Mouse (Mus musculus): ENCODE data around the gene Trim80. TPM values are rescaled to one million over a fixed set of nuclear protein-coding genes. Genes with fewer than 3 reads are reported as not detected.
A peak's percentile ranks its signal among the peaks of the same experiment; 100 is the strongest.

Gene Trim80
- polyA plus RNA-seq (2014; fragmentation: Nextera tagmentation; extraction: Ambion mirVana): not detected in 2 replicates

DNA sequence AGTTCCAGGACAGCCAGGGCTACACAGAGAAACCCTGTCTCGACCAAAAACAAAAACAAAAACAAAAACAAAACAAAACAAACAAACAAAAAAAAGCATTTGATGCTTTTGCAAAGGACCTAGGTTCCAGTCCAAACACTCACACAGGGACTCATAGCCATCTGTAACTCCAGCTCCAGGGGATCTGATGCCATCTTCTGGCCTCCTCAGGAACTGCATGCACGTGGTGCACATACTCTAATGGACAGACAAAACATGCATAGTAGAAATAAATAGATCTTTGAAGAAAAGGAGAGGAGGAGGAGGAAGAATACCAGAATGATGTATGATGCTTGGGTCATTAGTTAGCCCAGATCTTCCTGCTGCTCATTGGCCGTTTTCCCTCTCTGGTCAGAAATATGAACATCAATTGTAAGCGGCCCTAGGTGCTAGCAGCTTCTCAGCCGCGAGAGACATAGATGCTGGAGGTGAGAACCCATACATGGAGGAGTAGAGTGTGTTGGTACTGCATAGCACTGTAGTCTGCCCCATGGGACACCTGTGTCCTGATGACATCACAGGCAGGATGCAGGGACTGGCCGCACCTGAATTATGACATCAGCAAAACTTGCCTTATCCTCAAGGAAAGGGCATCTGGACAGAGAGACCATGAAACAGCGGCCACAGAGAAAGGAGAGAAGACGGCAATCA, at the start of gene Trim80:
TSS of gene Trim80 (plus strand) at position 640 of the 690 bp plus-strand sequence.
- Histone ChIP-seq H3K4me1 (replicated peaks; ENCODE audit: control insufficient read depth, insufficient read depth, low read length) (peaks cover 8% of the 10 kb centered on the region; the same call in 1 of the 2 replicates), H3K4me3 (ENCODE audit: low read depth, low read length) (no peak within 1 kb of the TSS), H3K27ac (ENCODE audit: low read depth, low read length) (no peak within 1 kb of the TSS), H3K4me2 (replicated peaks; ENCODE audit: low read depth, low read length) (no peak within 1 kb of the TSS), H3K9ac (ENCODE audit: low read depth, low read length) (no peak within 1 kb of the TSS), H3K9me3 (ENCODE audit: control insufficient read depth, low read length) (no peaks in the 10 kb centered on the region), H3K27me3 (ENCODE audit: control insufficient read depth, insufficient read depth, low read length) (no peaks in the 10 kb centered on the region), H3K36me3 (ENCODE audit: control insufficient read depth, insufficient read depth, low read length) (no peaks in the 10 kb centered on the region)
- WGBS: 92% methylated on average over 9 of the region's 9 CpGs
- no peak for ATAC-seq (ENCODE audit: low FRiP score)
- DNase-seq (ENCODE audit: low spot score): no peak

DNA sequence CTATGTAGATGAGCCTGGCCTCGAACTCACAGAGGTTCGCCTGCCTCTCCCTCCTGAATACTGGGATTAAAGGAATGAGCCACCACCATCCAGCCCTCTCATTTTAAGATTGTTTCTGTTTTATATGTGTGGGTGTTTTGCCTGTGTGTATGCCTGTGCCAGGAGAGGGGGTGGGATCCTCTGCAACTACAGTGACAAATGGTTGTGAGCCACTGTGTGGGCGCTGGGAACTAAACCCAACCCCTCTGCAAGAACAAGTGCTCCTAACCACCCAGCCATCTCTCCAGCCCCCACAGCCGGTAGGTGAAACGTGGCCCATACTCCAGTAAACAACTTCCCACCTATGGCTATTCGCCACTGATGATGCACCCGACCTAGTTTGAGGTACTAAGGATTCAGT, 49.0 kb upstream of the Trim80 start:
- 93% methylated on average over 7 of the region's 7 CpGs for WGBS
- H3K27ac ChIP-seq (ENCODE audit: low read depth, low read length): no peak overlapping the region
- H3K4me2 ChIP-seq (replicated peaks; ENCODE audit: low read depth, low read length): no peak overlapping the region
- no peak overlapping the region for H3K4me3 ChIP-seq (ENCODE audit: low read depth, low read length)
- peaks cover 3% of the 10 kb centered on the region; the same call in 1 of the 2 replicates for H3K27me3 ChIP-seq (ENCODE audit: control insufficient read depth, insufficient read depth, low read length)
- no peaks in the 10 kb centered on the region for H3K4me1 ChIP-seq (replicated peaks; ENCODE audit: control insufficient read depth, insufficient read depth, low read length)
- ATAC-seq (ENCODE audit: low FRiP score) (no peak), DNase-seq (ENCODE audit: low spot score) (no peak)
- H3K36me3 ChIP-seq (ENCODE audit: control insufficient read depth, insufficient read depth, low read length): peaks cover 7% of the 10 kb centered on the region; the same call in 1 of the 2 replicates
- no peak overlapping the region for H3K9ac ChIP-seq (ENCODE audit: low read depth, low read length)
- no peaks in the 10 kb centered on the region for H3K9me3 ChIP-seq (ENCODE audit: control insufficient read depth, low read length)

DNA sequence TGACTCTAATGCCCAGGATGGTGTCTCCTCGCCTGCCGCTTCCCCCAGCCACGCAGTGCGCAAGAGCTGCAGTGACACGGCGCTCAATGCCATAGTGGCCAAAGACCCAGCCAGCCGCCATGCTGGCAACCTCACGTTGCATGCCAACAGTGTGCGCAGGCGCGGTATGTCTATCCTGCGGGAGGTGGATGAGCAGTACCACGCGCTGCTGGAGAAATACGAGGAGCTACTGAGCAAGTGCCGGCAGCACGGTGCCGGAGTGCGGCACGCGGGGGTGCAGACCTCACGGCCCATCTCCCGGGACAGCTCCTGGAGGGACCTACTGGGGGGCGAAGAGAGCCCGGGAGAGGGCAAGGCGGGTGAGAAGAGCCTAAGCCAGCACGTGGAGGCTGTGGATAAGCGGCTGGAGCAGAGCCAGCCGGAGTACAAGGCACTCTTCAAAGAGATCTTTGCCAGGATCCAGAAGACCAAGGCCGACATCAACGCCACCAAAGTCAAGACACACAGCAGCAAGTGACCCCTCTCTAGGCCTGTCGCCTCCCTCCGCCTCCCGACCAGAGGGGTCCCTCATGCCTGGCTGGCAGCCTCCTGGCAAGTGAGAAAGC, 46.5 kb upstream of the Trim80 start:
- ATAC-seq (ENCODE audit: low FRiP score): no peak
- Histone ChIP-seq H3K9ac (ENCODE audit: low read depth, low read length) (no peak overlapping the region), H3K9me3 (ENCODE audit: control insufficient read depth, low read length) (no peaks in the 10 kb centered on the region), H3K27me3 (ENCODE audit: control insufficient read depth, insufficient read depth, low read length) (peaks cover 3% of the 10 kb centered on the region; the same call in 1 of the 2 replicates), H3K4me1 (replicated peaks; ENCODE audit: control insufficient read depth, insufficient read depth, low read length) (no peaks in the 10 kb centered on the region), H3K27ac (ENCODE audit: low read depth, low read length) (no peak overlapping the region), H3K4me3 (ENCODE audit: low read depth, low read length) (no peak overlapping the region), H3K4me2 (replicated peaks; ENCODE audit: low read depth, low read length) (no peak overlapping the region; the same call in 1 of the 2 replicates), H3K36me3 (ENCODE audit: control insufficient read depth, insufficient read depth, low read length) (peaks cover 7% of the 10 kb centered on the region; the same call in 1 of the 2 replicates)
- no peak for DNase-seq (ENCODE audit: low spot score)
- 69% methylated on average over 34 of the region's 34 CpGs for WGBS

DNA sequence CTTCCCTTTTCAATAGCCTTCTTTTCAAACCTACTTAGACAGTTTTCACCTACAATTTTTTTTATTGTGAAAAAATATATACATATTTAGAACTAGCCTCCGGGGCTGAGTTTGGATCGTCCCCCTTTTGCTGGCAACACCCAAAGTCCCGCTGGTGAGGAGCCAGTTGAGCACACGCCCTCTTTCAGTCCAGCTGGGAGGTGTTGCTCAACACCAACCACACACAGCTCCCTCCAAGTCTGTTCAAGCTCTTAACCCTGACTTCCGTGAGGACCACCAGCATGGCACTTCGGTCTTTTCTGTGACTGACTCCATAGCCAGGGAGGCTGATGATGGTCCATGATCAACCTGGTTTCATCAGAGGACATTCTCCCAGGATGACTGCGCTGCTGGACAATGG, 42.3 kb upstream of the Trim80 start:
- H3K4me3 ChIP-seq (ENCODE audit: low read depth, low read length): no peak overlapping the region
- H3K27ac ChIP-seq (ENCODE audit: low read depth, low read length): no peak overlapping the region
- H3K36me3 ChIP-seq (ENCODE audit: control insufficient read depth, insufficient read depth, low read length): peaks cover 2% of the 10 kb centered on the region; the same call in 1 of the 2 replicates
- no peaks in the 10 kb centered on the region for H3K9me3 ChIP-seq (ENCODE audit: control insufficient read depth, low read length)
- DNase-seq (ENCODE audit: low spot score) (no peak), ATAC-seq (ENCODE audit: low FRiP score) (no peak)
- no peak overlapping the region for H3K9ac ChIP-seq (ENCODE audit: low read depth, low read length)
- H3K4me2 ChIP-seq (replicated peaks; ENCODE audit: low read depth, low read length): no peak overlapping the region
- H3K4me1 ChIP-seq (replicated peaks; ENCODE audit: control insufficient read depth, insufficient read depth, low read length): no peaks in the 10 kb centered on the region
- peaks cover 3% of the 10 kb centered on the region; the same call in 1 of the 2 replicates for H3K27me3 ChIP-seq (ENCODE audit: control insufficient read depth, insufficient read depth, low read length)
- WGBS: 85% methylated on average over 7 of the region's 7 CpGs

DNA sequence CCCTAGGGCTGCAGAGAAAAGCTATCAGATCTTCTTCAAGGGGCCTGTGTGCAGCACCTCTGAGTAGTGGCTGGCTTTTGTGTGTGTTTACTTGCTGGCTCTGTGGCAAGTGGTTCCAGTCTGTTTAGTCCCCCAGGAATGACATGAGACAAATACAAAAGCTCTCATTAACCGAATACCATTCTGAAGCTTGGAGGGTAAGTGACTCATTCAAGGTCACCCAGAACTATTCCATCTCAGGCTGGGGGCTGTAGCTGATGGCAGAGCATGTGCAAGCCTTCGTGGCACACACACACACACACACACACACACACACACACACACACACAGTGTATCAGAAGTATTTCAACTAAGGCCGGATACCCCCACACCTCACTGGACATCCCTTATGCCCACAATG, 40.2 kb upstream of the Trim80 start:
- no peak overlapping the region for H3K4me2 ChIP-seq (replicated peaks; ENCODE audit: low read depth, low read length)
- WGBS: 69% methylated on average over 3 of the region's 3 CpGs
- no peaks in the 10 kb centered on the region for H3K9me3 ChIP-seq (ENCODE audit: control insufficient read depth, low read length)
- no peak overlapping the region for H3K27ac ChIP-seq (ENCODE audit: low read depth, low read length)
- no peak overlapping the region for H3K9ac ChIP-seq (ENCODE audit: low read depth, low read length)
- no peaks in the 10 kb centered on the region for H3K27me3 ChIP-seq (ENCODE audit: control insufficient read depth, insufficient read depth, low read length)
- H3K4me3 ChIP-seq (ENCODE audit: low read depth, low read length): no peak overlapping the region
- H3K4me1 ChIP-seq (replicated peaks; ENCODE audit: control insufficient read depth, insufficient read depth, low read length): no peaks in the 10 kb centered on the region
- no peak for ATAC-seq (ENCODE audit: low FRiP score)
- no peak for DNase-seq (ENCODE audit: low spot score)
- H3K36me3 ChIP-seq (ENCODE audit: control insufficient read depth, insufficient read depth, low read length): no peaks in the 10 kb centered on the region

DNA sequence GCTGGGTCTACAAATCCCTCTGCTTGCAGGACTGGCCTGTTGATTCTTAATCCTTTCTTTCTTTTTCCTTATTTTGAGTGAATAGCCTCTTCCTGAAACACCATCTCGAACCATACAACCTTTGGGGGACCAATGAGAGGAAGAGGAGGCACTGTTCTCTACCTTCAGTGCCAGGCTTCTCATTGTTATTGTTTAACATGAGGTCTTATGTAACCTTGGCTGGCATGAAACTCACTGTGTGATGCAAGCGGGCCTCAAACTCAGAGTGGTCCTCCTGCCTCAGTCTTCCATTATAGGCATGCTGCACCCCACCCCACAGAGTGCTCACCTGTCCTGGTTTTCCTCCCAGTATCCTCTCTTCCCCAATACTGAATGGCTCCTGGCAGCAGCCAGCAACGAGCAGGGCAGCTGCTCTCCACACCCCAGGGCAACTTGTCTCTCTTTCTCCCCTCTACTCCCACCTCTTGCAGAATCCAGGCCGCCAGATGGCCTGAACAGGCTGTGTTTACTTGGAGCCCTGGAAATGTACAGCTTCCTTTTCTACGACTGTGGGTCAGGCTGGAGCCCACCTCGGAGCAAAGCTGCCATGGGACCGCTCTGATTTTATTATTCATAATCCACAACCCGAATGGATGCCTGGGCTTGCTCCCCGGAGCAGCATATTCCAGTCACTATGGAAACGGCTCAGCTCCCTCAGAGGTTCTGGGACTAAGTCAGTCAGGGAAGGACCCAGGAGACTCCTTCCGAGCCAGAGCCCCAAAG, 39.5 kb upstream of the Trim80 start:
- no peak for DNase-seq (ENCODE audit: low spot score)
- H3K27ac ChIP-seq (ENCODE audit: low read depth, low read length): 0 out of 2 replicates have a peak overlapping the region, but pooled peaks have one; percentile 3
- no peak for ATAC-seq (ENCODE audit: low FRiP score)

DNA sequence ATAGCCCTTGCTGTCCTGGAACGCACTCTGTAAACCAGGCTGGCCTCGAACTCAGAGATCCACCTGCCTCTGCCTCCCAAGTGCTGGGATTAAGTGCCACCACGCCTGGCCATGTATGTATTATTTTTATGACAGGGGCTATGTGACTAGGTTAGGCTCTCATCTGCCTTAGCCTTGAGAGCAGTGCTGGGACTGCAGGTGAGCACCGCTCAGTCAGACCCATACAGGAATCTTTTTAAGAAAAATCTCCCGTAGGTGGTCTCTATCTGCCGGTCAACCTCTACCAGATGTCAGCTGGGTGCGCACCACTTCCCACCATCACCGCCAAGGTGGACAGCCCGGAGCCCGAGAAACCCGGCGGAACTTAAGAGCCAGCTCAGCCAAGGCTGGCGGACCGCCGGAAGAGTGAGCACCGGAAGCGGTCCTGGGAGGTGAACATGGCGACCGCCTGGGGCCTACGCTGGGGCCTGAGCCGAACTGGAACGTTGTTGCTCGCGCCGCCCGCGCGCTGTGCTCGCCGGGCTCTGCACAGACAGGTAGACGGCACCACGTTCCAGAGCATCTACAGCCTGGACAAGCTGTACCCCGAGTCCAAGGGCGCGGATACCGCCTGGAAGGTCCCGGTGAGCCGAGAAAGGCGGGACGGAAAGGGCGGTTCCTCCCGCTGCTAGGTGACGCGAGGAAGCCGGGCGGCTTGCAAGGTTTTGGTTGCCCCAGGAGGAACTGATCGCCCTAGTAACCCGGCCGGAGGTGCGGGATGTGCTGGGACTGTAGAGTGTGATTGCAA, 36.8 kb upstream of the Trim80 start, which contains the start of gene Mrpl58:
TSS of gene Mrpl58 (plus strand) at position 415 of the 787 bp plus-strand sequence.
- Histone ChIP-seq H3K4me2 (replicated peaks; ENCODE audit: low read depth, low read length) (peak within 1 kb of the TSS; percentile 57), H3K4me3 (ENCODE audit: low read depth, low read length) (peak within 1 kb of the TSS; percentile 91), H3K36me3 (ENCODE audit: control insufficient read depth, insufficient read depth, low read length) (no peaks in the 10 kb centered on the region), H3K9me3 (ENCODE audit: control insufficient read depth, low read length) (no peaks in the 10 kb centered on the region), H3K27ac (ENCODE audit: low read depth, low read length) (peak within 1 kb of the TSS; percentile 84), H3K27me3 (ENCODE audit: control insufficient read depth, insufficient read depth, low read length) (no peaks in the 10 kb centered on the region), H3K4me1 (replicated peaks; ENCODE audit: control insufficient read depth, insufficient read depth, low read length) (no peaks in the 10 kb centered on the region), H3K9ac (ENCODE audit: low read depth, low read length) (peak within 1 kb of the TSS; percentile 93)
- ATAC-seq (ENCODE audit: low FRiP score) (peak; percentile 91), DNase-seq (ENCODE audit: low spot score) (peak; percentile 90)
- WGBS: 4% methylated on average over 50 of the region's 50 CpGs

More for the DNA sequence above, 39.5 kb upstream of the Trim80 start:
- H3K36me3 ChIP-seq (ENCODE audit: control insufficient read depth, insufficient read depth, low read length): no peaks in the 10 kb centered on the region
- 54% methylated on average over 11 of the region's 11 CpGs for WGBS
- H3K9ac ChIP-seq (ENCODE audit: low read depth, low read length): no peak overlapping the region
- H3K27me3 ChIP-seq (ENCODE audit: control insufficient read depth, insufficient read depth, low read length): no peaks in the 10 kb centered on the region
- no peak overlapping the region for H3K4me3 ChIP-seq (ENCODE audit: low read depth, low read length)
- H3K4me1 ChIP-seq (replicated peaks; ENCODE audit: control insufficient read depth, insufficient read depth, low read length): no peaks in the 10 kb centered on the region
- no peak overlapping the region for H3K4me2 ChIP-seq (replicated peaks; ENCODE audit: low read depth, low read length)
- no peaks in the 10 kb centered on the region for H3K9me3 ChIP-seq (ENCODE audit: control insufficient read depth, low read length)

DNA sequence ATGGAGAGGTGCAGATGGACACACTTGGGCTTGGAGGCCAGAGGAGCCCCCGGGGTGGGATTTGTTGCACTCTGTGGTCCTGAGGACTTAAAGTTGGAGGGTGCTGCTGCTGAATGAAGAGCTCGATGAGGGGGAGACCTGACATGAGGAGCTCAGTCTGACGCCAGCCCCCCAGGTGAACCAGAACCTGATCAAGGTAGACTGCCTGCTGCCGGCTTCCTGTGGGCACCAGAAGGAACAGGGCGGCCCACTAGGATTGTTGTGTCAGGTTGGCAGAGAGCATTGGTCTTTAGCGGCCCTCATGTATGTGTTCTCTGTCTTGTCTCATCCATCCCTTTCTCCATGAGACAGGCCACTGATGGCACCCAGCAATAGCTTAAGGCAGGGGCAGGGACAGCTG, 34.6 kb upstream of the Trim80 start:
- peaks cover 6% of the 10 kb centered on the region; the same call in 1 of the 2 replicates for H3K4me1 ChIP-seq (replicated peaks; ENCODE audit: control insufficient read depth, insufficient read depth, low read length)
- 90% methylated on average over 6 of the region's 6 CpGs for WGBS
- no peaks in the 10 kb centered on the region for H3K27me3 ChIP-seq (ENCODE audit: control insufficient read depth, insufficient read depth, low read length)
- H3K9ac ChIP-seq (ENCODE audit: low read depth, low read length): no peak overlapping the region
- no peak overlapping the region for H3K4me3 ChIP-seq (ENCODE audit: low read depth, low read length)
- H3K27ac ChIP-seq (ENCODE audit: low read depth, low read length): no peak overlapping the region
- no peak for ATAC-seq (ENCODE audit: low FRiP score)
- H3K4me2 ChIP-seq (replicated peaks; ENCODE audit: low read depth, low read length): no peak overlapping the region
- 0 out of 2 replicates have a peak, but pooled peaks cover 3% of the 10 kb centered on the region for H3K36me3 ChIP-seq (ENCODE audit: control insufficient read depth, insufficient read depth, low read length)
- DNase-seq (ENCODE audit: low spot score): no peak
- H3K9me3 ChIP-seq (ENCODE audit: control insufficient read depth, low read length): no peaks in the 10 kb centered on the region

Data from hindbrain, embryonic 11.5 days (tissue).